Mouse (Mus musculus): Measurements from ENCODE around the gene Nlrp6.

DNA sequence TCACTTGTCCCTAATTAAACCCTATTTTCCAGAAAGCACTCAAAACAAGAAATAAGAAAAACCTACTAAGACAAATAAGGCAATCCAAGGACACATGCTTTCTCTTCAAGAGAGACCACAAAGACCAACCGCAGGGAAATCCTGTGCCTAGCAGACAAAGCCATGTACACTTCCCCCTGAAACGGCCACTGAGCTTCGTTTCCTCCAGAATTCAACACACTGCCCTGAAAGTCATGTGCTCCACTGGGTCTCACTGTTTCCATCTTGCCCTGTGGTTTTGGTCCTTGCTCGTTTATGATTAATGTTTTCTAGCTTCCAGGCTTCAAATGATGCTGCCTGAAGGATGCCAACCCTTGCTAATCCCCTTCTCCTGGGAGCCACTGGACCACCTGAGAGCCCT is 46.5 kb upstream of the Nlrp6 start:
- TF ChIP-seq CTCF (IDR thresholded peaks at IDR 0.05; ENCODE audit: borderline replicate concordance, insufficient read depth, low read length) (no peak), POLR2A (IDR thresholded peaks at IDR 0.05; ENCODE audit: low read depth, low read length) (no peak)

Data from embryonic fibroblast, embryonic 13.5 days (primary cell).